Mouse (Mus musculus) G1E (cell line): ENCODE results near the gene Tarbp2.

Source experiments
- CTCF ChIP-seq: IDR thresholded peaks from 2 replicates; pipeline ENCODE4 v1.5.1; 2012; ENCODE audit warnings: low read depth, low read length, inconsistent platforms, mixed read lengths
- GATA1 ChIP-seq: IDR thresholded peaks from 2 replicates; pipeline ENCODE4 v1.6.1; 2012; ENCODE audit warnings: borderline replicate concordance, low read length, inconsistent platforms, mixed read lengths
- GATA2 ChIP-seq: IDR thresholded peaks from 2 replicates; pipeline ENCODE4 v1.6.1; 2012; ENCODE audit warnings: low read depth, low read length, inconsistent platforms, borderline replicate concordance
- POLR2AphosphoS5 ChIP-seq: IDR thresholded peaks from 2 replicates; pipeline ENCODE4 v1.6.1; 2012; ENCODE audit warnings: low read depth, low read length, inconsistent platforms; ENCODE audit not compliant: insufficient replicate concordance
- TAL1 ChIP-seq: conservative IDR thresholded peaks from 2 replicates; pipeline ENCODE4 v1.6.1; 2012; ENCODE audit warnings: low read depth, low read length, inconsistent platforms, mixed read lengths

- TF ChIP-seq CTCF (peak; percentile 49), TAL1 (no peak), POLR2AphosphoS5 (no peak), GATA1 (no peak), GATA2 (no peak)
Measured at GRCm38 (mm10) chr15:102470183-102470604, 47.8 kb upstream of the Tarbp2 start, which contains the start of gene Pcbp2.
